Mouse (Mus musculus): Measurements from ENCODE around the gene Ensa. TPM values are rescaled to one million over a fixed set of nuclear protein-coding genes. Genes with fewer than 3 reads are reported as not detected.
"Not testable (repeated sequence)": the region's sequence is repeated elsewhere in the genome, so short reads cannot be mapped to it uniquely, and the experiment has no call there.

Ensa gene
- polyA plus RNA-seq, 1 experiment: 14.6 TPM

- DNase-seq (ENCODE audit: low read depth): no peak
Measured at GRCm38 (mm10) chr3:95643097-95643496, 18.3 kb downstream of the Ensa start.

- DNase-seq (ENCODE audit: low read depth): no peak
Measured at GRCm38 (mm10) chr3:95645313-95646235, 20.8 kb downstream of the Ensa start.

DNA sequence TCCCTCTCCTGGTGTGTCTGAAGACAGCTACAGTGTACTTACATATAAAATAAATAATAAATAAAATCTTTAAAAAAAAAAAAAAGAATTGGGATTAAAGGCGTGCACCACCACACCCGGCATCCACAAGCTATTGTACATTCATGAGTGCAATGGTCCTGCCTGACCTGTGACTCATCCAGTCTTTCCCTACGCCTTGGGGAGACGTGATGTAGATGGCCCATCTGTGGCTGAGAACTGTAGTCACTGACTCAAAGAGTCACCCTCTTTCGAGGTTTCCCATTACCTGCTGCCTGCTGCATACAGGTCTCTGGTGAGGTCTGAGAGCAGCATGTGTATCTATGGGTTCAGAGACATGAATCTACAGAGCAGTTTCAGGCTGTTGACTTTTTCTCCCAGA, 23.2 kb downstream of the Ensa start:
- no peak for DNase-seq (ENCODE audit: low read depth)

DNA sequence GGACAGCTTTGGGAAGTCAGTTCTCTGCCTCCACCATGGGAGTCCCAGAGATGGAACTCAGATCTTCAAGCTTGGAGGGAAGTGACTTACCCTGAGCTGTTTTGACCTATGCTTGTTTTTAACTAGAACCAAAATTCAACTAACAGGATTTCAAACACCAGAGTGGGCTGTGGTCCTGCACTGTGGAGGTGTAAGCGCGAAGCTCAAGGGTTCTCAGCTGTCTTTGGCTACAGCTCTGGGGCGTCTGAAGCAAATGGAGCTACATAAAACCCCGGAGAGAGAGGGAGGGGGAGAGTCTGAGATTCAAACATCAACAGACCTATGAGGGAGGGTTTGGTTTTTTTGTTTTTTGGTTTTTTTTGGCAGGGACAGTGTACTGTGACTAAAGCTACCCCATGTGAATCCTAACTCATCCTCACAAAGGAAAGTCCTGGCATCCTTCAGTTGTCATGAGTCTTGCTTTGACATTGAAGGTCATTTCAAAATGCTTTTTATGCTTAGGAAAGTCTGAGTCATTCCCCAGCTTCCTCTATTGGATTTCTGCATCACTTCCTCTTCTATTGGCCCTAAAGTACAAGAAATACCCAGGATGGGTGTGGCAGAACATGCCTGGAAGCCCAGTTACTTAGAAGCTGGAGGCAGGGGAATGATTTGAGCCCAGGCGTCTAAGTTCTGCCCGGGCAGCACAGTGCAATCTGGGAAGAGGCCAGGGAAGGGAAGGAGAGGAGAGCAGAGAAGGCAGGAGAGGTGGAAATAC, 25.7 kb downstream of the Ensa start:
- no peak for DNase-seq (ENCODE audit: low read depth)

GRCm38 (mm10) chr3:95651033-95651373, 26.2 kb downstream of the Ensa start:
- DNase-seq (ENCODE audit: low read depth): no peak

GRCm38 (mm10) chr3:95651391-95652203, 26.8 kb downstream of the Ensa start:
- no peak for DNase-seq (ENCODE audit: low read depth)

DNA sequence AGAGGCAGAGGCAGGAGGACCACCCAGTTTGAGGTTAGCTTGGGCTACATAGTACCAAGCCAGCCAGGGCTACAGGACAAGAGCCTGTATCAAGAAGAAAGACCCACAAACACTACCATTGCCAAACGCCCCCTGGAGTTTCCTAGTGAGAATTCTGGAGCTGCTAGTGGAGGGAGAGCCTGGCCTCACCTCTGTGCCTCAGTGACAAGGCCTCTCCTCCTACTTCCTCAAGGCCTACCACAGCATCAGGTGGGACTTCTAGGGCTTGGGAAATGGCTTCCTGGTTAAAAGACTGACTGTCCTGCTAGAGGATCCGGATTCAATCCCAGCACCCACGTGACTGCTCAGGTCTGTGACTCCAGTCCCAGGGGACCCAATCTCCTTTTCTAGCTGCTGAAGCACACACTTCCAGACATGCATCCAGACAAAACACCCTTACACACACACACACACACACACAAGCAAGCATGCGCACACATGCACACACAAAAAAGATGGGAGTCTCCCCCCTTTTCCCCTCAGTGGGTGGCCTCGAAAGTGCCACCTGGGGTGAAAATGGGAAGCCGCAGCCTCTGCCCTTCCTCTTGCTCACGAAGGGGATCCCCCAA, 27.5 kb downstream of the Ensa start:
- no peak for DNase-seq (ENCODE audit: low read depth)

- DNase-seq (ENCODE audit: low read depth): no peak
Measured at GRCm38 (mm10) chr3:95652871-95653270, 28.1 kb downstream of the Ensa start.

DNA sequence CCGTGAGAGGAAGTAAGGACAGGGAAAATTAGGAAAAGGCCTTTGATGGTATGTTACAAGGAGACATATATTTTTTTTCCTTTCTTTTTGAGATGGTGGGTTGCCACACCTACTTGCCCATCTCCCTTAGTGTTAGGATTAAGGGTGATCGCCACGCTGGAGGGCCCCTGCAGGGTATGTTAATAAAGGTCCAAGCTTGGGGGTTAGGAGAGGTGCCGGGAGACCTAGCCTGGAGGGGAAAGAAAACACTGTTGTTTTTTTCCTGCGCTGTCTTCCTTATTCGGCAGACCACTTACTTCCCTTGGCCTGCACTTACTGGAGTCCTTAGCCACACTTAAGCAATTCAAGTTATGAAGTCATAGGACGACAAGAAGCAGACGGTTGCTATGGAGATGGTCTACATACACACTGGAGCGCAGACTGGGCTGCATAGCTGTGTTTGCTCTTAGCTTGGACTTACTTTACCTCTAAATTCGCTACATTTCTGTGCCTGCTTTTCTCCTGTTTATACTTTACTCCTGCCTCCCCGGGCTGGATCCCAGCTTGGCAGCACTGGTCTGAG, 28.8 kb downstream of the Ensa start:
- no peak for DNase-seq (ENCODE audit: low read depth)

GRCm38 (mm10) chr3:95654371-95654770, 29.6 kb downstream of the Ensa start:
- not testable (repeated sequence) for DNase-seq (ENCODE audit: low read depth)

DNA sequence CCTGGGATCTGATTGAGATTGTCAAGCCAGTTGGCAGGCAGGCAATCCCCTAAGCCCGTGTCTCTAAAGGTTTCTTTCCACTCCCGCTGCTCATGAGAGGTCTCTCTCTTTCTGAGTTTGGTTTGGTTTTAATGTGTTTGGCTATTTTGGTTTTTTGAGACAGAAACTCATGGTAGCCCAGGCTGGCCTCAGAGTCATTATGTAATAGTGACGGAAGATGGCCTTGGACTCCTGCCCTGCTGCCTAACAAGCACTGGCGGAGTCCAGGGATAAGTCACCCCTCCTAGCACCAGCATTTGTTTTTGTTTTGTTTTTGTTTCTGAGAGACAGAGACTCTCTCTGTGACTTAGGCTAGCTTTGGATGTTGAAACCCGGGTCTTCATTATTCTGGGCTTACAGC, 30.6 kb downstream of the Ensa start:
- no peak for DNase-seq (ENCODE audit: low read depth)

DNA sequence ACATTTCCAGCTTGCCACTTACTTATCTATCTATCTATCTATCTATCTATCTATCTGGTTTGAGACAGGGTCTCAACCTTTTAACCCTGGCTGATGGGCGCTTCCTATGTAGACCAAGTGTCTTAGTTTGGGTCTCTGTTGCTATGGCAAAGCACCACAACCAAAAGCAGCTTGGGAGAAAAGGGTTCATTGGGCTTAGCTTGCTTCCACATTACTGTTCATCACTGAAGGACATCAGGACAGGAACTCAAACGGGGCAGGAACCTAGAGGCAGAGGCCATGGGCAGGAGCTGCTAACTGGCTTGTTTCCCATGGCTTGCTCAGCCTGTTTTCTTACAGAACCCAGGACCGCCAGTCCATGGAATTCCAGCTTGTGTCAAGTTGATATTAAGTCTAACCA, 32.3 kb downstream of the Ensa start:
- no peak for DNase-seq (ENCODE audit: low read depth)

DNA sequence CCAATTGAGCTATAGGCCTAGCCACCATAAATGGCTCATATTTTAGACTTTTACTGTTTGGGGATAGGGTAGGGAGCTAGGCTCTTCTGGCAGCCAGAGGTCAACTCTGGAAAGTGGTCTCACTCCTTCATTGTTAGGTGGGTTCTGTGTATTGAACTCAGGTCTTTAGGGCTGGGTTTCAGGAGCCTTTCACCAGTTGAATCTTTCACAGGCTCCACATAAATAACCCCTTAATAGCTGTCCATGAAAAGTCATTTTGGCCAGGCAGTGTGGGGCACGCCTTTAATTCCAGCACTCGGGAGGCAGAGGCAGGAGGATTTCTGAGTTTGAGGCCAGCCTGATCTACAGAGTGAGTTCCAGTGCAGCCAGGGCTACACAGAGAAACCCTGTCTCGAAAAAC, 32.9 kb downstream of the Ensa start:
- no peak for DNase-seq (ENCODE audit: low read depth)

DNA sequence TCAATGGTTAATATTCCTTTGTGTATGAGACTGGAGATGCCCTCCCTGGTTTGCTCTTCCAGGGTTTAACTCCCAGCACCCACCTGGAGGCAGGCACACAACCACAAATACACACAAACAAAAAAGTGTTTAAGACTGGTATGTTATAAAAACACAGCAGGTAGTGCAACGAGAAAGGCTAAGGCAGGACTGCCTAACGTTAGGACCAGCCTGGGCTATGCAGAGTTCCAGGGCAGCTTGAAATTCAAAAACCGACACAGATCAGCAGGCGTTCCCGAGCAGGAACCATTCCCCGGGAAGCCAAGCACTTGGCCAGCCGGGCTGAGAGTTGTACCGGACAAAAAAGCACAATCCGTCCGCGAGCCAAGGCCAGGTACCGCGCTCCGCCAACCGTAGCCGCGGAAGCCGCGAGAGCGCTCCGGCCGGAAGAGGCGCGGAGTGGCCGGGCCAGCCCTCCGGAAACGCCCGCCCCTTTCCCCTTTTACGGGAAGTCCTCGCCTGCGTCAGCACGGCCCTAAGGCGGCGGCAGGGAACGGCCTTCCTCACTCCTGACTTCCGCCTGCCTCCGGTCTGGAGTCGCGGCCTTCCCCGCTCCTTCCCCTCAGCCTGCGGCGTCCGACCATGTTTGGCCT, 33.6 kb downstream of the Ensa start, which contains the start of gene Mcl1:
Gene Mcl1, plus strand, starts transcription at position 553 of the 632 bp plus-strand sequence.
- no peak for DNase-seq (ENCODE audit: low read depth)

GRCm38 (mm10) chr3:95658868-95659712, 34.3 kb downstream of the Ensa start:
- DNase-seq (ENCODE audit: low read depth): no peak

GRCm38 (mm10) chr3:95659948-95660347, 35.2 kb downstream of the Ensa start:
- DNase-seq (ENCODE audit: low read depth): no peak

DNA sequence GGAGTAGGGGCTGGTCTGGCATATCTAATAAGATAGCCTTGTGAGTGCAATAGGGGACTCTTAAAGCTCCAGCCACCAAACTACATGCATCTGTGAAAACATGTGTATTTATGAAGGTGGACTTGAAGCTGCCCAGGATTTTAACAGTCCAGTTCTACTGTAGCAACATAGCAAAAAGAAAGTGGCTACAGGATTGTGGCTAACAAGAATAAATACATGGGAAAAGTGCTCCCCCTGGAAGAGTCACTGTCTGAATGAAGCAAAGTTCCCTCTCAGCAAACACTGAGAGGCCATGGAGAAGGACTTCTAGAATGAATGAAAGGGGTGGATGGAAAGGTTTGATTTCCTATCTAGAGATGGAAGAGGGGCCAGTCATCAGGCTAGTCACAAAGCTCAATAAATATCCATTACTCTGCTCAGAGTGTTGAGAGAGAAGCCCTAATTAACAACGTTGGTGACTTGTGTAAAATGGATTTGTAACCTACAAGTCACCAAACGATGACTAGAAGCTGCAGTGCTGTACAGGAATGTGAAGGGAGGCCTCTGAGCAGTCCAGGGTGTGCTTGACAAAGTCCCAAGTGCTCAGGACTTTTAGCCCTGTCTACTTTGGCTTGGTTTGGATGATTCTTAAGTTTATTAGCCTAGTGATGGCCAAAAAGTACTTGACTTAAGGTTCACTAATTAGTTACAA, 36.1 kb downstream of the Ensa start:
- DNase-seq (ENCODE audit: low read depth): no peak

- DNase-seq (ENCODE audit: low read depth): no peak
Measured at GRCm38 (mm10) chr3:95661945-95662715, 37.3 kb downstream of the Ensa start.

Data from gonadal fat pad, adult 2 months (tissue).